Mouse (Mus musculus) mammary gland, adult 2 months (tissue): Measurements from ENCODE around the gene Fgfr1op. TPM values are rescaled to one million over a fixed set of nuclear protein-coding genes. Genes with fewer than 3 reads are reported as not detected.

Experiments
- polyA plus RNA-seq: library from polyadenylated mRNA; depleted of rRNA; stranded (reverse); fragments of >200 nt; gene quantifications from 2 replicates; pipeline ENCODE4 v1.2.3, GENCODE M21; 2012; ENCODE audit warnings: low replicate concordance; rRNA removed

Gene Fgfr1op
- polyA plus RNA-seq = 1.4 and 3.8 TPM in 2 replicates

GRCm38 (mm10) chr17:8164701-8165607, at the start of gene Fgfr1op:
Gene Fgfr1op, plus strand, starts transcription at chr17:8165501.

DNA sequence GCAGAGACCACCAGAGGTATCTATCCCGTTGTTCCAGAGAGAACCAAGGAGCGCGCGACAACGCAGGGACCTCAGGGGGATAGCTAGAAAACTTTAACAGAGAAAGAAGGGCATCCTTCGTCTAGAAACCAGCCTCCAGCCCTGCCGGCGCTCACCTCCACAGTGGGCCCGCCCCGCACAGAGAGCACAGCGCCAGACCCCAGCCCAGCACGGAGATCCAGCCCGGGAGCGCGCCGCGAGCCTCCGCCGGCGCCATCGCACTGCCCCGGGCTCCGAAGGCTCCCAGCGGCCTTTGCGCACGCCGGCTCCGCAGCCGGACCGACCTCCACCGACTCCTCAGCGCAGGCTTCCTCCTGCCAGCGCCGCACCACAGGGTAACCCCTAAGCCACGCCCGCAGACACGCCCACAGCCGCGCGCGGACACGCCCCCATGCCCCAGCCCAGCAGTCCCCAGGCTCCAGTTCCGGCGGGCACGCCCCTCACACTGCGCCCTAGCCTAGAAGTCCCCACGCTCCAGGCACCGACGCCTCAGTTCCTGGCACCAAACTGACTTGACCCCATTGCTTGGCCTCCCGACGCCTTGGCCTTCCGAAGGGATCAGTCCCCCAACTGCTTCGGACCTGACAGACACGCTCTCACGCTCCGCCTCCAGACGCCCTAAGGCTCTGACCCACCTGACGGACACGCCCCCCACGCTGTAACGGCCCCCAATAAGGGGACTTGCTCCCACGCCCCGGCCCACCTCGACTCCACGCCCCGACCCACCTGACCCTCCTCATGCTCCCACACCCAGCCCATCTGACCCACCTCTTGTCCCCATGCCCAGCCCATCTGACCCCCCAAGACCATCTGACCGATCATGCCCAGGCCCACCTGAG, 17.6 kb upstream of the Fgfr1op start, which contains the start of the genes Gm49673 and Rnaset2a:
Gene Gm49673, minus strand, starts transcription at position 350 of the 878 bp plus-strand sequence.
Gene Rnaset2a, minus strand, starts transcription at position 659 of the 878 bp plus-strand sequence.

GRCm38 (mm10) chr17:8235743-8236142, 70.4 kb downstream of the Fgfr1op start, which contains the start of gene Ccr6:
Gene Ccr6, plus strand, starts transcription at chr17:8236043.

Other genes starting within 250 kb of the Fgfr1op start
- gene Tagap, start 239.5 kb upstream of the Fgfr1op start, polyA plus RNA-seq = 7.6 and 7.9 TPM in 2 replicates
- gene Rsph3a, start 219.9 kb upstream of the Fgfr1op start, polyA plus RNA-seq = 62.0 and 127 TPM in 2 replicates
- gene Gm49673, start 17.7 kb upstream of the Fgfr1op start, polyA plus RNA-seq = 0.45 and 3.4 TPM in 2 replicates
- 26.0 and 47.1 TPM in 2 replicates for gene Rnaset2a, start 17.4 kb upstream of the Fgfr1op start, polyA plus RNA-seq
- gene Ccr6, start 70.5 kb downstream of the Fgfr1op start, polyA plus RNA-seq = 21.7 and 22.5 TPM in 2 replicates
- gene Mpc1, start 117.4 kb downstream of the Fgfr1op start, polyA plus RNA-seq = 278 and 789 TPM in 2 replicates
- 59.6 and 107 TPM in 2 replicates for gene Sft2d1, start 145.6 kb downstream of the Fgfr1op start, polyA plus RNA-seq
- gene Prr18, start 172.0 kb downstream of the Fgfr1op start, polyA plus RNA-seq = 0.20 and 0.31 TPM in 2 replicates
- gene T2, start 190.5 kb downstream of the Fgfr1op start, polyA plus RNA-seq = not detected in 2 replicates